Mouse (Mus musculus): ENCODE results near the gene Mcur1.

The Mcur1 gene

DNA sequence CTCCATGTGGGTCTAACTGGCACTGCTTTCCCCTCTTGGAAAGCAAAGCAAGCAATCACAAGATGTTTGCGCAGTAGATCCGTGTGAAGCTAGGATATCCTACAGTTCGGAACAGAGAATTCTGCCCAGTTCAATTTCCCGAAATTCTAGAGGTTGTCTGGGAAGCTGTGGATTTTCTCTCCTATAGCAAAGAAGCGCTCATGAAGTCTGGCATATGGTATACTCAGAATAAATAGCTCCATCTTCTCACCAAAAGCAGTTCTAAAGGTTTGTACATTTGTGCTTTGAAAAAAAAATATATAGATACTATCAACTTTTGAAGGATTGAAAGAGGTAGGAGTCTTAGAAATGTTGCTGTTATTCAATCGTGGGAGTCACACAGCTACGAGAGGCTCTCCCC is 64.3 kb downstream of the Mcur1 start:
- in situ Hi-C loops (cut with MboI, MseI): loop anchor here (10.0 kb wide), 1 partner anchor 1251 kb away; no protein-coding TSS in a partner anchor

DNA sequence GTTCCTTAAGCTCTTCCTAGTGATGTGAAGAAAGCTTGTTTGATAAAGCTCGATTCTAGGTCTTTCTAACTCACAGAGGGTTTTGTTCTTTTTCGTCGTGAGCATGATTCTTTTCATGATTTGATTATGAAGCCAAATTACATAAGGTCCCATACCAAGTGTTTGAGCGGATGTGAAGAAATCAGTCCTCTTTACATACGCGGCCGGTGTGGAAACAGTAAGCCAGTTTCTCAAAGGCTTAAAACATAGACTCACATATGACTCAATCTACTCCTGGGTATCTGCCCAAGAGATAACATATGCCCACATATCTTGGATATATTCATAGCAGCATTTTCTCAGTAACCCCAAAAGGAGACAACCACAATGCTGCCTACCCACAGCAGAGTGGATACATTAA is 66.3 kb downstream of the Mcur1 start:
- in situ Hi-C loops (cut with MboI, MseI): loop anchor here (10.0 kb wide), 1 partner anchor 1249 kb away; no protein-coding TSS in a partner anchor

DNA sequence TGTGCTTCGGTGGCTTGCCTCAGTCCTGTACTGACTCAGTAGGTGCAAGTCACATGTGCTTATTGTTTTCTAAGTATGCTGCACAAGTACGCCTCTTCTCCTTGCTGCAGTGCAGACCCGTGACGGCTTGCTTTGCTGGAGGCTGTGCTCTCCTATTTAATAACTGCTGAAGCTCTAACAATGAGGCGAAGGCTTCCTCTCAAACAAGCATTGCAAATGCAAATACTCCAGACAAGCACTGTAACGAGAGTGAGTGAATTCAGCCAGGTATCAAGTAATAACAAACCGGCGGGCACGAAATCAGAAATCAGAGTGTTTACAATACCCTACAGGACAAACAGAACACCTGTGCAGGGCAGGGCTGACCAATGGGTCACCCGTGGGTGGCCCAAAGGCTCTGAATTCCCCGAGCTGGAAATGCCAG is 66.9 kb downstream of the Mcur1 start:
- in situ Hi-C loops (cut with MboI, MseI): loop anchor here (10.0 kb wide), 1 partner anchor 1248 kb away; no protein-coding TSS in a partner anchor
